Mouse (Mus musculus): ENCODE measurements around the gene Elavl2.

DNA sequence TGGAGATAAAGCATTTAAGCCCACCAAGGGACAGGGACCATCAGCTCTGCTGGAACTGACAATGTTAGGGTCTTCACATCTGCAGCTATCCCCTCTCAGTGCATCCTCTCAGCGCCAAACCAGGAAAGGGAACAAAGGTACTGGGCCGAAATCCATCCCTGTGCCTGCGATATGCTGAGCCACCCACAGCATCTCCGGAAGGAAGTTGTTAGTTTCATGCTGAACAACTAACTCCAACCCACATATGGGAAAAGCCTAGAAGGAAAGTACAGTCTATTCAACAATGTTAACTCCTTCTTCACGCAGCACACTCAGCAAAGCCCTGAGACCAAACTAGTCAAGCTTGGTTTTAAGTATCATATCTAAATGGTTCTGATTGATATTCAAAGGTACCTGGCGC, 167.0 kb downstream of the Elavl2 start:
- TF ChIP-seq POLR2A (IDR thresholded peaks at IDR 0.05; ENCODE audit: insufficient read depth, low read depth, low read length) (no peak), CTCF (IDR thresholded peaks at IDR 0.05) (no peak)
